Mouse (Mus musculus) spleen, adult 2 months (tissue): ENCODE data around the gene Pla2g2d. TPM values are rescaled to one million over a fixed set of nuclear protein-coding genes. Genes with fewer than 3 reads are reported as not detected.

Experiments used
- DNase-seq, 2 experiments: peaks; one replicate each; pipeline versions ENCODE4 v3.0.0 to v3.0.0-alpha.2; 2012 to 2021; ENCODE audit warnings: low spot score in 2 of 2, low read depth in 1 of 2
- H3K27ac ChIP-seq: fragments of 200-500 bp; 2 replicates; pipeline ENCODE4 v1.5.1; 2012; ENCODE audit warnings: low read length, inconsistent platforms; ENCODE audit not compliant: insufficient read depth
- H3K27me3 ChIP-seq: fragments of 200-500 bp; 2 replicates; pipeline ENCODE4 v1.6.1; 2012; ENCODE audit warnings: mild to moderate bottlenecking, moderate library complexity, low read length, inconsistent platforms; ENCODE audit not compliant: control insufficient read depth, insufficient read depth
- H3K36me3 ChIP-seq: fragments of 200-500 bp; 2 replicates; pipeline ENCODE4 v1.6.1; 2012; ENCODE audit warnings: mild to moderate bottlenecking, low read length, inconsistent platforms; ENCODE audit not compliant: control insufficient read depth, insufficient read depth
- H3K4me1 ChIP-seq: fragments of 200-500 bp; 2 replicates; pipeline ENCODE4 v1.6.1; 2011; ENCODE audit warnings: inconsistent platforms; ENCODE audit not compliant: control insufficient read depth, insufficient read depth, insufficient read length
- H3K4me3 ChIP-seq: fragments of 200-500 bp; 2 replicates; pipeline ENCODE4 v1.5.1; 2011; ENCODE audit warnings: mild to moderate bottlenecking, inconsistent platforms; ENCODE audit not compliant: insufficient read depth, insufficient read length; ENCODE audit errors: extremely low read depth
- CTCF ChIP-seq: fragments of 200-500 bp; IDR thresholded peaks from 2 replicates; pipeline ENCODE4 v1.5.1; 2011; ENCODE audit warnings: mild to moderate bottlenecking, inconsistent platforms; ENCODE audit not compliant: insufficient read depth, insufficient read length, insufficient replicate concordance; ENCODE audit errors: extremely low read depth
- POLR2A ChIP-seq: fragments of 200-500 bp; IDR thresholded peaks from 2 replicates; pipeline ENCODE4 v1.6.1; 2011; ENCODE audit warnings: low read depth, low read length, inconsistent platforms
- WGBS: fragments of 180-500 bp; shearing (Covaris S2); methylation state at CpG from one replicate; pipeline ENCODE4 v1.1.7; 2018; 5-methylcytosine and 5-hydroxymethylcytosine counted together
- polyA plus RNA-seq: library from polyadenylated mRNA; depleted of rRNA; stranded (reverse); fragments of >200 nt; gene quantifications from 2 replicates; pipeline ENCODE4 v1.2.3, GENCODE M21; 2012; rRNA removed

Pla2g2d gene
- 56.9 and 77.6 TPM in 2 replicates for polyA plus RNA-seq

- Histone ChIP-seq H3K36me3 (no peaks in the 10 kb centered on the region), H3K27me3 (no peaks in the 10 kb centered on the region), H3K4me1 (no peaks in the 10 kb centered on the region), H3K4me3 (no peak within 1 kb of the TSS), H3K27ac (no peak within 1 kb of the TSS)
- 50% methylated on average over 6 of the region's 6 CpGs for WGBS
- DNase-seq, result no peak
- TF ChIP-seq CTCF (no peak), POLR2A (no peak)
Measured at GRCm38 (mm10) chr4:138775435-138775834, at the start of gene Pla2g2d. Gene Pla2g2d (plus strand): TSS chr4:138775735.

GRCm38 (mm10) chr4:138725751-138726150 is 49.8 kb upstream of the Pla2g2d start:
- Histone ChIP-seq H3K27ac (0 out of 2 replicates have a peak overlapping the region, but pooled peaks have one; percentile 33), H3K4me3 (no peak overlapping the region), H3K36me3 (no peaks in the 10 kb centered on the region), H3K27me3 (no peaks in the 10 kb centered on the region), H3K4me1 (no peaks in the 10 kb centered on the region)
- no peak for DNase-seq
- WGBS, result 41% methylated on average over 5 of the region's 5 CpGs
- TF ChIP-seq POLR2A, result no peak
- TF ChIP-seq CTCF, result no peak

GRCm38 (mm10) chr4:138729018-138729703 is 46.4 kb upstream of the Pla2g2d start:
- 68% methylated on average over 9 of the region's 9 CpGs for WGBS
- DNase-seq, result no peak
- no peak for TF ChIP-seq POLR2A
- TF ChIP-seq CTCF, result no peak

GRCm38 (mm10) chr4:138734105-138734504 is 41.4 kb upstream of the Pla2g2d start:
- H3K4me3 ChIP-seq, result no peak overlapping the region

More at GRCm38 (mm10) chr4:138729018-138729703, 46.4 kb upstream of the Pla2g2d start:
- H3K27me3 ChIP-seq, result no peaks in the 10 kb centered on the region
- H3K4me1 ChIP-seq, result no peaks in the 10 kb centered on the region
- no peak overlapping the region; the same call in 1 of the 2 replicates for H3K27ac ChIP-seq
- H3K4me3 ChIP-seq, result no peak overlapping the region
- no peaks in the 10 kb centered on the region for H3K36me3 ChIP-seq

GRCm38 (mm10) chr4:138734863-138735262 is 40.7 kb upstream of the Pla2g2d start:
- Histone ChIP-seq H3K27me3 (no peaks in the 10 kb centered on the region), H3K4me1 (no peaks in the 10 kb centered on the region), H3K4me3 (no peak overlapping the region), H3K36me3 (no peaks in the 10 kb centered on the region), H3K27ac (no peak overlapping the region)
- TF ChIP-seq CTCF (no peak), POLR2A (no peak)
- WGBS, result 90% methylated on average over 4 of the region's 4 CpGs
- DNase-seq, result no peak

More at GRCm38 (mm10) chr4:138734105-138734504, 41.4 kb upstream of the Pla2g2d start:
- WGBS, result 75% methylated on average over 7 of the region's 7 CpGs
- H3K36me3 ChIP-seq, result no peaks in the 10 kb centered on the region
- no peak for TF ChIP-seq CTCF
- TF ChIP-seq POLR2A, result no peak
- DNase-seq, result no peak
- no peaks in the 10 kb centered on the region for H3K27me3 ChIP-seq
- H3K4me1 ChIP-seq, result no peaks in the 10 kb centered on the region
- no peak overlapping the region for H3K27ac ChIP-seq

- Histone ChIP-seq H3K27me3 (no peaks in the 10 kb centered on the region; the same call in 1 of the 2 replicates), H3K4me3 (no peak within 1 kb of the TSS), H3K27ac (no peak within 1 kb of the TSS), H3K36me3 (no peaks in the 10 kb centered on the region), H3K4me1 (no peaks in the 10 kb centered on the region)
- no peak for DNase-seq
- TF ChIP-seq CTCF (no peak), POLR2A (no peak)
- 57% methylated on average over 7 of the region's 7 CpGs for WGBS
Measured at GRCm38 (mm10) chr4:138737031-138737430, 38.5 kb upstream of the Pla2g2d start, which contains the start of gene Ubxn10. Gene Ubxn10 (minus strand): TSS chr4:138737167.
